Mouse (Mus musculus): Measurements from ENCODE around the gene Glud1. TPM values are rescaled to one million over a fixed set of nuclear protein-coding genes. Genes with fewer than 3 reads are reported as not detected.
A peak's percentile ranks its signal among the peaks of the same experiment; 100 is the strongest.

Gene Glud1
- total and polyA plus RNA-seq, 3 experiments: 87.3 to 143 (median 116) TPM

DNA sequence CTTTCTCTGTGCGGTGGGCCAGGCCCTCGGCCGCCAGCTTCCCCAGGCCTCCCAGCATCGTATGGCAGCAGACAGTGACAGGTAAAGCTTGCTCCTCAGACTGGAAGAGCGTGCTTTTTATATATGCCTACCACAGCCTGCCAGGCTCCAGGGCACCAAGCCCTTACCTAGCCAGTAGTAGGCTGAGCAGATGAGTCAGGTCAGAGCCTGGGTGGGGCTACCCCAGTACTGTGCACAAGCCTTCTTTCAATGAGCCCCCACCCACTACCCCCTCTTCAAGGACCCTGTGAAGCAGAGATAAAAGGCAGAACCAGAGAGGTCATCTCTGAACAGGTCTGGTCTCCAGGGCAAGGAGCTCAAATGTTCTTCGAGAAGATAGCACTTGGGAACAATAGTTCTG is 44.8 kb downstream of the Glud1 start, which contains the start of gene Fam25c:
Gene Fam25c, minus strand, starts transcription at position 133 of the 400 bp plus-strand sequence.
- no peak within 1 kb of the TSS for H3K4me3 ChIP-seq (replicated peaks in 1 of 3; ENCODE audit: low read depth in 2 of 3, low read length in 2 of 3, poor library complexity in 1 of 3)
- H3K9me3 ChIP-seq (replicated peaks; ENCODE audit: low read length): no peaks in the 10 kb centered on the region
- peak within 1 kb of the TSS; percentile 23; the same call in 1 of the 2 replicates for H3K4me2 ChIP-seq (ENCODE audit: insufficient read depth, low read depth, poor library complexity, severe bottlenecking)
- no peaks in the 10 kb centered on the region for H3K4me1 ChIP-seq (ENCODE audit: control insufficient read depth in 1 of 2, insufficient read depth in 2 of 2)
- H3K27me3 ChIP-seq (replicated peaks): peaks cover 3% of the 10 kb centered on the region
- dilution Hi-C loops (cut with MboI; ENCODE audit: extremely low pct_ligation_motif_present, extremely low pct_unique_long_range_greater_than_20kb, low sequenced_read_pairs) (no loop called here), in situ Hi-C loops (cut with MboI; ENCODE audit: low pct_ligation_motif_present, low pct_unique_long_range_greater_than_20kb, low sequenced_read_pairs) (no loop called here)
- TF ChIP-seq ELF1 (IDR thresholded peaks at IDR 0.05; ENCODE audit: low read depth, low read length): no peak
- no peak for TF ChIP-seq ZNF384 (IDR thresholded peaks at IDR 0.05; ENCODE audit: low read depth, low read length)
- TF ChIP-seq TBP (conservative IDR thresholded peaks at IDR 0.05; ENCODE audit: low read depth, low read length): no peak
- no peak for TF ChIP-seq MXI1 (IDR thresholded peaks at IDR 0.05; ENCODE audit: low read depth, low read length)
- no peak for TF ChIP-seq E2F4 (IDR thresholded peaks at IDR 0.05; ENCODE audit: insufficient replicate concordance, low read depth, low read length)
- no peak within 1 kb of the TSS for H3K27ac ChIP-seq (ENCODE audit: insufficient read depth, low read depth)
- H3K79me2 ChIP-seq (replicated peaks; ENCODE audit: control insufficient read depth, extremely low read depth, insufficient read depth, poor library complexity, severe bottlenecking): no peaks in the 10 kb centered on the region
- no peak within 1 kb of the TSS for H3K9ac ChIP-seq (ENCODE audit: insufficient read depth, low read depth)
- H3K36me3 ChIP-seq (replicated peaks in 1 of 2; ENCODE audit: control insufficient read depth in 1 of 2, insufficient read depth in 1 of 2, low read length in 1 of 2): no peaks in the 10 kb centered on the region
- no peak for DNase-seq (ENCODE audit: extremely low read depth)

DNA sequence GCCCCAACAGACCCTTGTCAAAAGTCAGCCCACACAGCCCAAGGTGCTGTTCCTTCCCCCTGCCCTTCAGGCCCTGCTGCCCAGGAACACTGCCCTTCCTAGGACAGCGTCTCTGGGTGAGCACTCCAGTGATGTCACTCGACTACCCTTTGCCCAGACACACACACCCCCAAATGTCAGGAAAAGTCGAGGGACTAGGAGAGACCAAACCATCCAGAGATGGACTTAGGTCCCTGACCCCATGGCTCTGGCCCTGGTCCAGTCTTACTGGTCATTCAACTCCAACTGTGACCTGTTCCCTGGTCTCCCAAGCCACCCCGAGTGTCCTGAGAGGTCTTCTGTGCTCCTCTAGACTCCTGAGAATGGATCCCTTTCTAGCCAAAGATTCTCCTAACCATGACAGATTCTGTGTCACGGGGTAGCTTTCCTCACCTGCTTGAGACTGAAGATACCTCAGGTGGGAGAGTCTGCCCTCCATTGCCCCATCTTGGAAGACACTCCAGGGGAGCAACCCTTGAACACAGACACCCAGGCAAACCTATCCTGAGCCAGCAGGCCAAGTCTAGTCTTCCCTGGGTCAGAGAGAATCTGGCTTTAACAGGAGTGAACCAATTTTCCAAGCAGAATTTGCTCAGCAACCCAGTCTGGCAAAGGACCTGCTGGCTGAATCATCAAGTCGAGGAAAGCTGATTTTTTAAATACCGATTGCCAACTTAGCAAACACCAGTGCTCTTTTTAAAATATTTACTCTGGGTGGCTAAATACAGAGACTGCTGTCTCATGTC is 47.3 kb downstream of the Glud1 start:
- TF ChIP-seq SIN3A (IDR thresholded peaks at IDR 0.05; ENCODE audit: low read length): no peak
- no peak for TF ChIP-seq MEF2A (IDR thresholded peaks at IDR 0.05; ENCODE audit: borderline replicate concordance, low read depth, low read length)
- no peak for TF ChIP-seq ZNF384 (IDR thresholded peaks at IDR 0.05; ENCODE audit: low read depth, low read length)
- TF ChIP-seq RAD21 (IDR thresholded peaks at IDR 0.05; ENCODE audit: low read depth, low read length): no peak
- TF ChIP-seq MAZ (IDR thresholded peaks at IDR 0.05; ENCODE audit: low read depth, low read length): no peak
- no peak for TF ChIP-seq IRF4 (IDR thresholded peaks at IDR 0.05; ENCODE audit: low read depth, low read length)
- TF ChIP-seq CHD2 (IDR thresholded peaks at IDR 0.05; ENCODE audit: low read length): no peak
- TF ChIP-seq NELFE (IDR thresholded peaks at IDR 0.05; ENCODE audit: low read depth, low read length): no peak
- no peak for TF ChIP-seq ZC3H11A (IDR thresholded peaks at IDR 0.05; ENCODE audit: low read depth, low read length)
- no peak for TF ChIP-seq CHD1 (IDR thresholded peaks at IDR 0.05; ENCODE audit: low read depth, low read length)
- no peak for TF ChIP-seq ZMIZ1 (IDR thresholded peaks at IDR 0.05; ENCODE audit: low read depth, low read length)
- TF ChIP-seq EP300 (IDR thresholded peaks at IDR 0.05; ENCODE audit: low read length): no peak
- no peak for TF ChIP-seq CTCF (conservative IDR thresholded peaks at IDR 0.05 in 1 of 2, IDR thresholded peaks at IDR 0.05 in 1 of 2; ENCODE audit: low read depth in 2 of 2, low read length in 2 of 2)
- no peak for TF ChIP-seq POLR2AphosphoS2 (IDR thresholded peaks at IDR 0.05; ENCODE audit: low read depth, low read length)
- no peak for TF ChIP-seq HCFC1 (IDR thresholded peaks at IDR 0.05; ENCODE audit: low read depth, low read length)
- TF ChIP-seq MYC (IDR thresholded peaks at IDR 0.05; ENCODE audit: low read depth, low read length): no peak
- no peak for TF ChIP-seq RCOR1 (conservative IDR thresholded peaks at IDR 0.05; ENCODE audit: low read depth, low read length)
- TF ChIP-seq GABPA (IDR thresholded peaks at IDR 0.05; ENCODE audit: insufficient replicate concordance, low read depth, low read length): no peak
- no peak for TF ChIP-seq KAT2A (IDR thresholded peaks at IDR 0.05; ENCODE audit: insufficient replicate concordance, low read length)
- TF ChIP-seq USF2 (conservative IDR thresholded peaks at IDR 0.05; ENCODE audit: low read depth, low read length): no peak
- Histone ChIP-seq H3K27ac (ENCODE audit: insufficient read depth, low read depth) (no peak overlapping the region), H3K27me3 (replicated peaks) (peaks cover 3% of the 10 kb centered on the region), H3K36me3 (replicated peaks in 1 of 2; ENCODE audit: control insufficient read depth in 1 of 2, insufficient read depth in 1 of 2, low read length in 1 of 2) (no peaks in the 10 kb centered on the region), H3K9me3 (replicated peaks; ENCODE audit: low read length) (no peaks in the 10 kb centered on the region), H3K79me2 (replicated peaks; ENCODE audit: control insufficient read depth, extremely low read depth, insufficient read depth, poor library complexity, severe bottlenecking) (no peaks in the 10 kb centered on the region), H3K9ac (ENCODE audit: insufficient read depth, low read depth) (no peak overlapping the region), H3K4me2 (ENCODE audit: insufficient read depth, low read depth, poor library complexity, severe bottlenecking) (no peak overlapping the region), H3K4me3 (replicated peaks in 1 of 3; ENCODE audit: low read depth in 2 of 3, low read length in 2 of 3, poor library complexity in 1 of 3) (no peak overlapping the region), H3K4me1 (ENCODE audit: control insufficient read depth in 1 of 2, insufficient read depth in 2 of 2) (0 out of 4 replicates have a peak, but pooled peaks cover 0 to 3% of the 10 kb centered on the region in 2 experiments)
- DNase-seq (ENCODE audit: extremely low read depth): no peak
- dilution Hi-C loops (cut with MboI; ENCODE audit: extremely low pct_ligation_motif_present, extremely low pct_unique_long_range_greater_than_20kb, low sequenced_read_pairs): no loop called here
- in situ Hi-C loops (cut with MboI; ENCODE audit: low pct_ligation_motif_present, low pct_unique_long_range_greater_than_20kb, low sequenced_read_pairs): no loop called here
